Mouse (Mus musculus) cortical plate, adult 2 months (tissue): ENCODE results near the gene Ctsd.

ENCODE experiments used
- CTCF ChIP-seq: fragments of 200-500 bp; IDR thresholded peaks from 2 replicates; pipeline ENCODE4 v1.5.1; 2011; ENCODE audit warnings: mild to moderate bottlenecking, control low read depth, low read length; ENCODE audit not compliant: insufficient read depth; ENCODE audit errors: extremely low read depth
- POLR2A ChIP-seq: fragments of 200-500 bp; IDR thresholded peaks from 2 replicates; pipeline ENCODE4 v1.6.1; 2011; ENCODE audit warnings: mild to moderate bottlenecking, low read length, control low read depth; ENCODE audit not compliant: insufficient read depth; ENCODE audit errors: extremely low read depth

- TF ChIP-seq CTCF: 0 out of 2 replicates have a peak, but pooled peaks have one; percentile 23
- no peak for TF ChIP-seq POLR2A
Measured at GRCm38 (mm10) chr7:142360743-142361142, 27.1 kb downstream of the Ctsd start.
